Mouse (Mus musculus) erythroblast, embryonic 14.5 days (primary cell): ENCODE measurements around the gene Apoa2.

Source experiments
- GATA1 ChIP-seq: IDR thresholded peaks from 2 replicates; pipeline ENCODE4 v1.6.1; 2012; ENCODE audit warnings: low read length, inconsistent platforms, mixed read lengths
- TAL1 ChIP-seq: IDR thresholded peaks from 3 replicates; pipeline ENCODE4 v1.6.1; 2012; ENCODE audit warnings: low read length, inconsistent platforms, mixed read lengths

DNA sequence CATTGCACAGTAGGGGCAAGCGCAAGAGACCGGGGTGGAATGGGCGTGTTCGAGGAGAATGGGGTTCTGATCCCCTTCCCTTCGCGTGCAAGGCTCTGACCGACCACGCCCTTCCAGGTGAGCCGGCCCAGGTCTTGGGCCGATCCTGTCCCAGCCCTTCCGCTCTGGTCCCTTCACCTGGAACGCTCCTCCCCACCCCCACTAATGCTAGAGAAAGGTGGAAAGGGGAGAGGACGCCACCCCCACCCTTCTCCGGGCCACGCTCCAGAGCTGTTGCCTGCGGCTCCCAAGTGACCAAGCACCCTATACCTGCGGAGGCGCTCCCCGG, 45.7 kb downstream of the Apoa2 start:
- TF ChIP-seq TAL1 (no peak), GATA1 (no peak)
